Mouse (Mus musculus): ENCODE data around the gene Glyatl3.

The Glyatl3 gene

GRCm38 (mm10) chr17:40868952-40869747, 45.0 kb downstream of the Glyatl3 start:
- no peak for ATAC-seq (ENCODE audit: insufficient number of reproducible peaks, low FRiP score, low TSS enrichment)

GRCm38 (mm10) chr17:40855065-40855464, 59.1 kb downstream of the Glyatl3 start:
- ATAC-seq (ENCODE audit: insufficient number of reproducible peaks, low FRiP score, low TSS enrichment): no peak

Data from cerebellum, adult (tissue).